Mouse (Mus musculus): ENCODE data around the gene Crybg3. TPM values are rescaled to one million over a fixed set of nuclear protein-coding genes. Genes with fewer than 3 reads are reported as not detected.

Crybg3 gene
- polyA plus RNA-seq, 1 experiment from 2014 or later: 6.0 TPM

DNA sequence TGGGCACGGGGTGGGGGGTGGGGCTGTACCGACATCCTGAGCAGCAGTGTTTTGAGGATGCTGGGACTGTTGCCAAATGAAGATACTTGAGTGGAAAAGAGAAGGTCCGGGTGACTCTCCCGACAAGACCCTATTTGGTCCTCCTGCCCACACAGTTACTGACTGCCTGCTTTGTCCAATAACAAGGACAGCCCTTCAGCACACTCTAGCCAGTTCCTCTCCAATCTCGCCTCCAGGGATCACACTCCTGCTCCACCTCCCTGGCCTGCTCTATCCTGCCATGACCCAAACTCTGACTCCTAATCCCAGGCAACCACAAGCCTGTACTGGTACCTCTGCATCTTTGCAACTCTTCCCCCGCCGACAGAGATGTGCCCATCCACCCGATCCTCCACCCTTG lies 30.9 kb downstream of the Crybg3 start:
- H3K9ac ChIP-seq (ENCODE audit: low read length): no peak overlapping the region
- no peaks in the 10 kb centered on the region for H3K36me3 ChIP-seq (ENCODE audit: control insufficient read depth, insufficient read depth, low read length)
- no peak overlapping the region for H3K4me2 ChIP-seq (ENCODE audit: low read depth, low read length, severe bottlenecking)
- no peaks in the 10 kb centered on the region for H3K9me3 ChIP-seq (ENCODE audit: control insufficient read depth, low read length)
- 81% methylated on average over 8 of the region's 8 CpGs for WGBS
- no peak overlapping the region for H3K27ac ChIP-seq (ENCODE audit: low read depth, low read length)
- no peak overlapping the region for H3K4me3 ChIP-seq (ENCODE audit: low read depth, low read length)
- ATAC-seq (replicated peaks; ENCODE audit: low FRiP score): no peak
- no peaks in the 10 kb centered on the region for H3K27me3 ChIP-seq (ENCODE audit: control insufficient read depth, insufficient read depth, low read length)
- DNase-seq (ENCODE audit: low spot score): no peak
- no peaks in the 10 kb centered on the region for H3K4me1 ChIP-seq (replicated peaks; ENCODE audit: control insufficient read depth, insufficient read depth, low read length)

DNA sequence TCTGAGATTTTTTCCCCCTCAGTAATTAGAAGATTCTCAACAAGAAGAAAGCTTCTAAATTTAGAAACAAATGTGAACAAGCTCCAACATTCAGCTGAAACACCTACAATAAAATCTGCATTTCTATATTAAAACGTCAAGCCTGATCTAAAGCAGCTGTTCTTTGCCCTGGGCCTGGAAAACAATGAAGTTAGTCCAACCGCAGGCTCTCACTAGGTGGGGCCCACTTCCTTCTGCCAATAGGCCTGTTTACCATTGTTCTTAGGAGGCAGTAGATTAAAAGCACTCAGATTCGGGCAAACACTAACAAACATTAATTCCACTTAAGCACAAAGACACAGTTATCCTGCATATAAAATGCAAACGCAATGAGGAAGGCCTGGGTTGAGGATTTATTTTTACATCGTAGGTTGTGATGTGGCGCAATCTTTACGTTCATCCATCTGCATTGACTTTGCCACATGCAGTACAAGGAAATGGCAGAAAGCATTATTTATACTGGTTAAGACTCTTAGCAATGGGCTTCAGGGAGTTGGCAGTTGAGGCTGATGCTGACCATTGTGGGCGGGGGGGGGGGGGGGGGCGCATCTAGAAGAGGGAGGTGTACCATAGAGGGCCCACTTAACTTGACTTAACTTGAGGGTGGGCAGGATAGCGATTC lies 32.9 kb downstream of the Crybg3 start:
- WGBS: 65% methylated on average over 8 of the region's 10 CpGs

DNA sequence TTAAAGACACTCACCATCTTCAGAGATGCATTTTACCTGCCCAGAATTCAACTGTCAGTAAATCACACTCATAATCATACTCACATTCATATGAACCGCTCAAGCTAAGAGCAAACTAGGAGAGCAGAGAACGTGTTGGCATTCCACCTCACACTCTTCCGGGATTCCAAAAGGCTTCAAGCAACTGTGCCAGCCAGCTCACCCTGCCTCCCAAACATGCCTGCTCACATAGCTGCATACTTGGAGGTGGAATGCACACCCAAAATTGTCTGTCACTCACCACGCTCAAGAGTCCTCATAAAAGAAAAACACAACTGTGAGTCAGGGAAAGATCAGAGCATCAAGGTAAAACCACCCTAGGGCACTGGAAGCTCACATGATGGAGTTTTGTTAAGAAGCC lies 34.3 kb downstream of the Crybg3 start:
- H3K9me3 ChIP-seq (ENCODE audit: control insufficient read depth, low read length): no peaks in the 10 kb centered on the region
- no peak for DNase-seq (ENCODE audit: low spot score)
- no peak for ATAC-seq (replicated peaks; ENCODE audit: low FRiP score)
- no peaks in the 10 kb centered on the region for H3K36me3 ChIP-seq (ENCODE audit: control insufficient read depth, insufficient read depth, low read length)
- no peaks in the 10 kb centered on the region for H3K4me1 ChIP-seq (replicated peaks; ENCODE audit: control insufficient read depth, insufficient read depth, low read length)
- 98% methylated on average over 4 of the region's 4 CpGs for WGBS
- H3K4me3 ChIP-seq (ENCODE audit: low read depth, low read length): no peak overlapping the region
- no peak overlapping the region for H3K27ac ChIP-seq (ENCODE audit: low read depth, low read length)
- no peak overlapping the region for H3K4me2 ChIP-seq (ENCODE audit: low read depth, low read length, severe bottlenecking)
- no peak overlapping the region for H3K9ac ChIP-seq (ENCODE audit: low read length)
- H3K27me3 ChIP-seq (ENCODE audit: control insufficient read depth, insufficient read depth, low read length): no peaks in the 10 kb centered on the region

More for the DNA sequence above, 32.9 kb downstream of the Crybg3 start:
- Histone ChIP-seq H3K9me3 (ENCODE audit: control insufficient read depth, low read length) (no peaks in the 10 kb centered on the region), H3K36me3 (ENCODE audit: control insufficient read depth, insufficient read depth, low read length) (no peaks in the 10 kb centered on the region), H3K4me3 (ENCODE audit: low read depth, low read length) (no peak overlapping the region), H3K4me2 (ENCODE audit: low read depth, low read length, severe bottlenecking) (no peak overlapping the region), H3K27me3 (ENCODE audit: control insufficient read depth, insufficient read depth, low read length) (no peaks in the 10 kb centered on the region), H3K27ac (ENCODE audit: low read depth, low read length) (no peak overlapping the region), H3K4me1 (replicated peaks; ENCODE audit: control insufficient read depth, insufficient read depth, low read length) (no peaks in the 10 kb centered on the region), H3K9ac (ENCODE audit: low read length) (no peak overlapping the region)
- ATAC-seq (replicated peaks; ENCODE audit: low FRiP score) (no peak), DNase-seq (ENCODE audit: low spot score) (no peak)

DNA sequence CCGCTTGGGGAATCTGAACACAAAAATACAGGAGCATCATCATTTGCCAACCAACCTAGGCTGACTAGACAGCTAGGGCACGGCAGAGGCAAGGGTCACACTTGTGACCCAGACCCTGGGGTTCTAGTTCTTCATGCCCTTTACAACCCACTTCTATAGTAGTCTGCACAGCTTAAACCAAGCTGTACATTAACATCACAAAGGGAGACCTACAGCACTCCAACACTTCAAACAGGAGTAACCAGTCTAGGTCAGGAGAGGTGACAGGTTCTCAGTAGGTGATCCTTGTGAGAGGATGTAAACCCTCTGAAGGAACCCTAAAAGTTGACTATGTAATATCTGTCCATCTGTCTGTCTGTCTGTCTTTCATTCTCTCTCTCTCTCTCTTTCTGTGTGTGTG lies 35.1 kb downstream of the Crybg3 start:
- WGBS: 74% methylated on average over 2 of the region's 2 CpGs
- Histone ChIP-seq H3K36me3 (ENCODE audit: control insufficient read depth, insufficient read depth, low read length) (no peaks in the 10 kb centered on the region), H3K4me1 (replicated peaks; ENCODE audit: control insufficient read depth, insufficient read depth, low read length) (no peaks in the 10 kb centered on the region), H3K9ac (ENCODE audit: low read length) (no peak overlapping the region), H3K4me3 (ENCODE audit: low read depth, low read length) (no peak overlapping the region), H3K27me3 (ENCODE audit: control insufficient read depth, insufficient read depth, low read length) (no peaks in the 10 kb centered on the region), H3K9me3 (ENCODE audit: control insufficient read depth, low read length) (no peaks in the 10 kb centered on the region), H3K27ac (ENCODE audit: low read depth, low read length) (no peak overlapping the region), H3K4me2 (ENCODE audit: low read depth, low read length, severe bottlenecking) (no peak overlapping the region)
- ATAC-seq (replicated peaks; ENCODE audit: low FRiP score): no peak
- no peak for DNase-seq (ENCODE audit: low spot score)

DNA sequence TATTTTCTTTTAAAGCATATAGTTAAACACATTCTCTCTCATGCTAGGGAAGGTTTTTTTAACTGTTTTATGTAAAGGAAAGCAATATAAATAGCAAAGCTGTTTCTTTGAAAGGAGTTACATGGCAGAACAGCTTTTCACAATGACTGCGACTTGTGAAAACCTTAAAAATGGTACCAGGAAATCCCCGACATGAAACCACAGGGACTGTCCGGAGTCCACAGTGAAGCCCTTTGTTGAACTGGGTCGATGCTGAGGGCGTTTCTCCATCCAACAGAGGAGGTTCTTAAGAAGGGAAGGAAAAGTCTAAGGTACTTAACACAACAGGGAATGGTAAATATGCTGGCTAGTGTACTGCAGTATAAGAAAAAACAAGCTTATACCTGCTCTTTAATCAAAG lies 36.8 kb downstream of the Crybg3 start:
- Histone ChIP-seq H3K27me3 (ENCODE audit: control insufficient read depth, insufficient read depth, low read length) (no peaks in the 10 kb centered on the region), H3K27ac (ENCODE audit: low read depth, low read length) (no peak overlapping the region), H3K9ac (ENCODE audit: low read length) (no peak overlapping the region), H3K4me2 (ENCODE audit: low read depth, low read length, severe bottlenecking) (no peak overlapping the region), H3K9me3 (ENCODE audit: control insufficient read depth, low read length) (no peaks in the 10 kb centered on the region), H3K4me1 (replicated peaks; ENCODE audit: control insufficient read depth, insufficient read depth, low read length) (no peaks in the 10 kb centered on the region), H3K36me3 (ENCODE audit: control insufficient read depth, insufficient read depth, low read length) (no peaks in the 10 kb centered on the region), H3K4me3 (ENCODE audit: low read depth, low read length) (no peak overlapping the region)
- no peak for DNase-seq (ENCODE audit: low spot score)
- WGBS: 75% methylated on average over 5 of the region's 5 CpGs
- no peak for ATAC-seq (replicated peaks; ENCODE audit: low FRiP score)

DNA sequence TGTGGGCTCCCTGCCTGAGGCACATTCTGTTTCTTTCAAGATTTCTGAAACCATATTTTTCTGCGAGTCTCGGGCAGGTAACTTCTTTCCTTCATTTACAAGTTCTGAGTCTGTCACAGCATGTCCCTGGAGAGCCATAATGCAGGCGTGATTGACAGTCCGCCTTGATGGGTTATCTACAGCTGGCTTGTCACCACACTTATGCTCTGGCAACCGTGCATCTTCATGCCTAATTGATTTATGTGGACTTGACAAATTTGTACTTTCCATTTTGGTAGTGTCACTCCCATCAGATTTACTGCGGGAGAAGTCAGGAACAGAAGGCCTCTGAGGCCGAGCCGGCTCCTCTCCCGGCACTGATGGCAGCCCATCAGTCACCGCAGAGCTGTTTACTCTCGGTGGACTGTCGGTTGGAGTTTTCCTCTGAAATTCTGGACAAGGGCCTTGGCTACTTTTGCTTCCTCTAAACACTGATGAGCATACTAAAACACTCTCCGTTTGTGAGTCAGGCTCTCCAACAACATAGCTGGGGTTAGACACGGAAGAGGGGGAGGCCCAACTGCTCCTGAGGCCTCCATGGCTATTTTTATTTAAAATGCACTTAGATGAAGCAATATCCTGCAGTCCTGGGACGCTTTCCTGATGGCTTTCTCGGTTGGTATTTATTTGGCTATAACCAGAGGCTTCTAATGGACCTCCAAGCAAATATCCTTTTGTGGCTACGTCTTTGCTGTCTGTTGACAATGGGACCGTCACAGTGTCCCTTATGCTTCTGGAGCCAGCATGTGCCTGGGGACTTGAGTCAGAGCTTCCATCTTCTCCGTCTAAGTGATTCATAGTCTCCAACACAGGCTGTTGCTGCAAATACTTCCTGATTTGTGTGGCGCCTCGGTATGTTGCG lies 41.2 kb downstream of the Crybg3 start:
- Histone ChIP-seq H3K9ac (ENCODE audit: low read length) (no peak overlapping the region), H3K9me3 (ENCODE audit: control insufficient read depth, low read length) (no peaks in the 10 kb centered on the region), H3K4me1 (replicated peaks; ENCODE audit: control insufficient read depth, insufficient read depth, low read length) (no peaks in the 10 kb centered on the region), H3K4me2 (ENCODE audit: low read depth, low read length, severe bottlenecking) (no peak overlapping the region), H3K27me3 (ENCODE audit: control insufficient read depth, insufficient read depth, low read length) (no peaks in the 10 kb centered on the region), H3K27ac (ENCODE audit: low read depth, low read length) (no peak overlapping the region), H3K36me3 (ENCODE audit: control insufficient read depth, insufficient read depth, low read length) (no peaks in the 10 kb centered on the region), H3K4me3 (ENCODE audit: low read depth, low read length) (no peak overlapping the region)
- 92% methylated on average over 22 of the region's 22 CpGs for WGBS
- no peak for ATAC-seq (replicated peaks; ENCODE audit: low FRiP score)
- no peak for DNase-seq (ENCODE audit: low spot score)

DNA sequence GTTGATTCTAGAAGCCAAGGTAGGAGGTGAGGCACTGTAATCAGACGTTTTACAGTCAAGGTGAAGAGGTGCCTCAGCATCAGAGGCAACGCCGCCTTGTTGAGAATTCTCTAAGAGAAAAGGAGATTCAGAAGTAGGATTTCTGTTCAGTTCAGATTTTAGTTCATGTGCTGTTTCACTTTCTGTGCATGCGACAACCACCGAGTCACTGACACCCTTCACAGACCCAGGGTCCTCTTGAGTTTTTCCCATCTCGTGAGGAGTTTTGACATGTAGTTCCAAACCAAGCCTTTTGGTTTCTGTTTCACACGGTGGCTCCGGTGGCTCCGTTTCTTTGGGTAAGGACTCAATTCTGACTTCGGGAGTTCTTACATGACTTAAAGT lies 41.9 kb downstream of the Crybg3 start:
- Histone ChIP-seq H3K36me3 (ENCODE audit: control insufficient read depth, insufficient read depth, low read length) (no peaks in the 10 kb centered on the region), H3K27ac (ENCODE audit: low read depth, low read length) (no peak overlapping the region), H3K9me3 (ENCODE audit: control insufficient read depth, low read length) (no peaks in the 10 kb centered on the region), H3K27me3 (ENCODE audit: control insufficient read depth, insufficient read depth, low read length) (no peaks in the 10 kb centered on the region), H3K4me1 (replicated peaks; ENCODE audit: control insufficient read depth, insufficient read depth, low read length) (no peaks in the 10 kb centered on the region), H3K9ac (ENCODE audit: low read length) (no peak overlapping the region), H3K4me2 (ENCODE audit: low read depth, low read length, severe bottlenecking) (no peak overlapping the region), H3K4me3 (ENCODE audit: low read depth, low read length) (no peak overlapping the region)
- DNase-seq (ENCODE audit: low spot score) (no peak), ATAC-seq (replicated peaks; ENCODE audit: low FRiP score) (no peak)
- WGBS: 96% methylated on average over 10 of the region's 10 CpGs

DNA sequence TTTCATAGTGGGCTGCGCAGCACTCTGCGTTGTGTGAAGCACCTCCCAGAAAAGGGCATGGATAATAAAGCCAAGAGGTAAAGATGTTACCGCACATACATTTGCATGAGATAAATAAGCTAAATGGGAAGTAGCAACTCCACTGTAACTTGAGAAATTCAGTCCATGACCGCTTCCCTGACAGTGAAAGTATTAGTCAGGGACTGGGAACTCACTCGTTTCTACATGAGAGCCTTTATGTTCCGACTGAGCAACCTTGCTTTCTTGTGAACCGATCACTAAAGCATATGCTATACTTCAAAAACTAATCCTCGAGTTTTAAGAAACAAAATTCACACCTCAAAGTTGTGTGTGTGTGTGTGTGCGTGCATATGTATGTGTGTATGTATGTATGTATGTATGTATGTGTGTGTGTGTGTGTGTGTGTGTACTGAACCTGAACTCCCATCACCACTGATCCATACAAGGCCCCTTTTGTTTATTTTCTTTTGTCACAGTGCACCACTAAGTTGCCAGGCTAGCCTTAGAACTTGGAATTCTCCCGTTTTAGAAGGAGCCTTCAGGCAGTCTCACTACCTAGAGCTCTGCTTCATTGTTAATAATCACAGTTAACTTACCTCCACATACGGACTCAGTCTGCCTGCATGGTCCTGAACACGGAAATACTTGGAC lies 47.2 kb downstream of the Crybg3 start:
- H3K36me3 ChIP-seq (ENCODE audit: control insufficient read depth, insufficient read depth, low read length): no peaks in the 10 kb centered on the region
- no peak for DNase-seq (ENCODE audit: low spot score)
- no peak overlapping the region for H3K27ac ChIP-seq (ENCODE audit: low read depth, low read length)
- ATAC-seq (replicated peaks; ENCODE audit: low FRiP score): no peak
- 91% methylated on average over 12 of the region's 12 CpGs for WGBS
- H3K4me3 ChIP-seq (ENCODE audit: low read depth, low read length): no peak overlapping the region
- no peak overlapping the region for H3K9ac ChIP-seq (ENCODE audit: low read length)
- H3K4me2 ChIP-seq (ENCODE audit: low read depth, low read length, severe bottlenecking): no peak overlapping the region
- H3K27me3 ChIP-seq (ENCODE audit: control insufficient read depth, insufficient read depth, low read length): no peaks in the 10 kb centered on the region
- no peaks in the 10 kb centered on the region for H3K9me3 ChIP-seq (ENCODE audit: control insufficient read depth, low read length)
- no peaks in the 10 kb centered on the region for H3K4me1 ChIP-seq (replicated peaks; ENCODE audit: control insufficient read depth, insufficient read depth, low read length)

Data from forebrain, embryonic 11.5 days (tissue).